Mouse (Mus musculus) heart, postnatal 0 days (tissue): Measurements from ENCODE around the gene Prpf4.

Source experiments
- CTCF ChIP-seq: IDR thresholded peaks from 2 replicates; pipeline ENCODE4 v1.5.1; 2016; ENCODE audit warnings: antibody characterized with exemption, control low read depth, low read depth
- EP300 ChIP-seq: IDR thresholded peaks from 2 replicates; pipeline ENCODE4 v1.6.1; 2016; ENCODE audit warnings: antibody characterized with exemption, low read depth

GRCm38 (mm10) chr4:62374342-62374741 lies 34.3 kb upstream of the Prpf4 start:
- TF ChIP-seq CTCF (no peak), EP300 (no peak)
